Mouse (Mus musculus) monocyte, adult 5-6 weeks (primary cell): ENCODE data around the gene Slc17a5. TPM values are rescaled to one million over a fixed set of nuclear protein-coding genes. Genes with fewer than 3 reads are reported as not detected.

Source experiments
- ATAC-seq: fragments of 153-309, 156-312 bp; replicated peaks from 2 replicates; pipeline ENCODE4 v1.8.0; 2017; ENCODE audit warnings: mild to moderate bottlenecking; ENCODE audit not compliant: low TSS enrichment, insufficient number of reproducible peaks, severe bottlenecking, poor library complexity, low FRiP score
- total RNA-seq: library from RNA; stranded (forward); fragments of 200-1000, 200-491, 200-594 nt; gene quantifications from 3 replicates; pipeline ENCODE4 v1.2.3, GENCODE M21; 2017

Gene Slc17a5
- total RNA-seq, result 9.0 to 13.2 TPM (median 9.8 TPM) in 3 replicates

GRCm38 (mm10) chr9:78587914-78588313 is at the start of gene Slc17a5:
Gene Slc17a5, minus strand, starts transcription at chr9:78588041.
- peak; percentile 95 for ATAC-seq

GRCm38 (mm10) chr9:78633976-78634375 is 46.1 kb upstream of the Slc17a5 start:
- ATAC-seq, result no peak

- ATAC-seq, result no peak
These were observed 44.1 kb upstream of the Slc17a5 start for GRCm38 (mm10) chr9:78631755-78632434.

GRCm38 (mm10) chr9:78629991-78630390 is 42.1 kb upstream of the Slc17a5 start:
- ATAC-seq, result no peak

GRCm38 (mm10) chr9:78623301-78623747 is 35.5 kb upstream of the Slc17a5 start:
- no peak for ATAC-seq

- ATAC-seq, result no peak
These were observed 31.4 kb upstream of the Slc17a5 start for GRCm38 (mm10) chr9:78619285-78619684.

- peak; percentile 63 for ATAC-seq
These were observed 27.7 kb upstream of the Slc17a5 start, which contains the start of gene Cd109 for GRCm38 (mm10) chr9:78615401-78616021. Gene Cd109, plus strand, starts transcription at chr9:78615546.

- no peak for ATAC-seq
These were observed 26.4 kb upstream of the Slc17a5 start for GRCm38 (mm10) chr9:78614201-78614600.

- no peak for ATAC-seq
These were observed 13.3 kb upstream of the Slc17a5 start for GRCm38 (mm10) chr9:78601046-78601730.

GRCm38 (mm10) chr9:78599927-78600326 is 12.1 kb upstream of the Slc17a5 start:
- ATAC-seq, result no peak

GRCm38 (mm10) chr9:78596834-78597233 is 9.0 kb upstream of the Slc17a5 start:
- ATAC-seq, result peak; percentile 80; the same call in 1 of the 2 replicates

- ATAC-seq, result no peak
These were observed 8.1 kb upstream of the Slc17a5 start for GRCm38 (mm10) chr9:78595769-78596555.

- ATAC-seq, result no peak
These were observed 7.4 kb upstream of the Slc17a5 start for GRCm38 (mm10) chr9:78595257-78595656.

GRCm38 (mm10) chr9:78590471-78590870 is 2.6 kb upstream of the Slc17a5 start:
- ATAC-seq, result no peak

GRCm38 (mm10) chr9:78588411-78589033 is 681 bp upstream of the Slc17a5 start:
- ATAC-seq, result peak; percentile 54

GRCm38 (mm10) chr9:78587218-78587883 is 490 bp downstream of the Slc17a5 start:
- peak; percentile 5; the same call in 1 of the 2 replicates for ATAC-seq

GRCm38 (mm10) chr9:78579644-78580396 is 8.0 kb downstream of the Slc17a5 start:
- ATAC-seq, result no peak
